15 mouse cellular contexts compared by ENCODE assay signal in the genomic region with DNA sequence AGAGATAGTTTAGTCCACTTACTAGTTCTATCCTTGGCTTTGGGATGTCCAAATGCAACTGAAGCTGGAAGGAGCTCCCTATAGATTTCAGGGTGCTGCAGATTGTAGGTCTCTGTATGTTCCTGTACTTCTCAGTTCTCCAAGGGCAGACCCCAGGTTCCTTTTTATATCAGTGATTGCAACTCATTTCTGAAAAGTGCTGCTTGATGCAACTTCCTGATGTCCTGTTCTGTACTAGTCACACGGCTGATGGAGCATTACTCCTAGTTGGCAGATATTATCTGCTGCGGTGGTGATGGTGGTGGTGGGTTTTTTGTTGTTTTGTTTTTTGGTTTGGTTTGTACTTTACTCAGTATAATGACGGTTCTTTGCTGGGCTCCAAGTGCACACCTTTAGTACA.
"Had no signal": no experiment of that assay in that cellular context is flagged by ENCODE, and none has a peak within 500 bp of the region (broad histone marks: within the 10 kb centered on the region; RNA-seq: fewer than 3 reads in every experiment).

No protein-coding gene starts in this region.

- H3K27ac ChIP-seq: kidney, embryonic 15.5 days; limb, embryonic 13.5 days; liver, embryonic 14.5 days; midbrain, embryonic 13.5 days; neural tube, embryonic 15.5 days had no signal

- DNase-seq: kidney, adult 18-20 months; kidney, postnatal 14 days; left cerebral cortex, postnatal 4 days; lung, adult 2 months; lung, postnatal 4 days; spleen, adult 18-20 months; thymus, adult 2 months; thymus, postnatal 25 days had no signal

- H3K27me3 ChIP-seq: kidney, embryonic 15.5 days; limb, embryonic 13.5 days; midbrain, embryonic 13.5 days; neural tube, embryonic 15.5 days had no signal

- H3K36me3 ChIP-seq: kidney, embryonic 15.5 days; neural tube, embryonic 15.5 days had no signal

- H3K9ac ChIP-seq: kidney, embryonic 15.5 days; limb, embryonic 13.5 days; liver, embryonic 14.5 days; midbrain, embryonic 13.5 days; neural tube, embryonic 15.5 days had no signal

- H3K4me2 ChIP-seq: kidney, embryonic 15.5 days; limb, embryonic 13.5 days; midbrain, embryonic 13.5 days; neural tube, embryonic 15.5 days had no signal

- ATAC-seq: lung, postnatal 0 days; midbrain, embryonic 13.5 days had no signal

- H3K4me3 ChIP-seq: kidney, embryonic 15.5 days; limb, embryonic 13.5 days; midbrain, embryonic 13.5 days; myocyte; neural tube, embryonic 15.5 days had no signal

- H3K9me3 ChIP-seq: kidney, embryonic 15.5 days; limb, embryonic 13.5 days; midbrain, embryonic 13.5 days; neural tube, embryonic 15.5 days had no signal

- H3K4me1 ChIP-seq: kidney, embryonic 15.5 days had no signal
